Mouse (Mus musculus) liver, postnatal 0 days (tissue): ENCODE measurements around the gene Drg1. TPM values are rescaled to one million over a fixed set of nuclear protein-coding genes. Genes with fewer than 3 reads are reported as not detected.
"Not testable (repeated sequence)": the region's sequence is repeated elsewhere in the genome, so short reads cannot be mapped to it uniquely, and the experiment has no call there.

ENCODE experiments used
- ATAC-seq: fragments of 200-750 bp; cut with Nextera tagmentation; 2 replicates; pipeline ENCODE4 v1.8.0; 2017; ENCODE audit warnings: mild to moderate bottlenecking, moderate library complexity
- DNase-seq: peaks from one replicate; pipeline ENCODE4 v3.0.0-alpha.2; 2016
- H3K27ac ChIP-seq: fragments of 300-500 bp; sonication (generic); 2 replicates; pipeline ENCODE4 v1.5.1; 2014; ENCODE audit warnings: antibody characterized with exemption, moderate library complexity, mild to moderate bottlenecking, low read depth
- H3K27me3 ChIP-seq: fragments of 300-500 bp; sonication (generic); 2 replicates; pipeline ENCODE4 v1.6.1; 2014; ENCODE audit warnings: low read length, control low read depth, mixed read lengths; ENCODE audit not compliant: insufficient read depth
- H3K36me3 ChIP-seq: fragments of 300-500 bp; sonication (generic); replicated peaks from 2 replicates; pipeline ENCODE4 v1.6.1; 2014; ENCODE audit warnings: mild to moderate bottlenecking, control low read depth, low read length, moderate library complexity, mixed read lengths; ENCODE audit not compliant: insufficient read depth
- H3K4me1 ChIP-seq: fragments of 300-500 bp; sonication (generic); 2 replicates; pipeline ENCODE4 v1.6.1; 2014; ENCODE audit warnings: antibody characterized with exemption, mild to moderate bottlenecking, control low read depth; ENCODE audit not compliant: insufficient read depth
- H3K4me2 ChIP-seq: fragments of 300-500 bp; sonication (generic); 2 replicates; pipeline ENCODE4 v1.6.1; 2014; ENCODE audit warnings: low read depth, mild to moderate bottlenecking, low read length, moderate library complexity, mixed read lengths
- H3K4me3 ChIP-seq: fragments of 300-500 bp; sonication (generic); 2 replicates; pipeline ENCODE4 v1.5.1; 2014; ENCODE audit warnings: low read depth, low read length
- H3K9ac ChIP-seq: fragments of 300-500 bp; sonication (generic); replicated peaks from 2 replicates; pipeline ENCODE4 v1.6.1; 2014; ENCODE audit warnings: mild to moderate bottlenecking, moderate library complexity
- H3K9me3 ChIP-seq: fragments of 300-500 bp; sonication (generic); 2 replicates; pipeline ENCODE4 v1.6.1; 2016; ENCODE audit warnings: mild to moderate bottlenecking, control low read depth, low read length, mixed read lengths
- WGBS: fragments of 180-500 bp; shearing (Covaris S2); extraction: QIAGEN DNeasy Blood & Tissue Kit; methylation state at CpG from one replicate; pipeline ENCODE4 v1.1.7; 2014; ENCODE audit not compliant: insufficient replicate concordance; 5-methylcytosine and 5-hydroxymethylcytosine counted together
- polyA plus RNA-seq: library from polyadenylated mRNA; unstranded; fragments of >200 nt; fragmentation: Nextera tagmentation; extraction: Ambion mirVana; gene quantifications from 2 replicates; pipeline ENCODE4 v1.2.1, GENCODE M21; 2015

The Drg1 gene
- polyA plus RNA-seq, 1 experiment from 2014 or later: 84.7 TPM

- not testable (repeated sequence) for H3K4me3 ChIP-seq
- WGBS: 61% methylated on average over 1 of the region's 1 CpGs
Observed at GRCm38 (mm10) chr11:3171931-3172330, 94.3 kb downstream of the Drg1 start.

GRCm38 (mm10) chr11:3169042-3169441, 97.2 kb downstream of the Drg1 start:
- H3K4me3 ChIP-seq, H3K9ac ChIP-seq, DNase-seq, H3K36me3 ChIP-seq, H3K9me3 ChIP-seq, ATAC-seq, H3K4me2 ChIP-seq, H3K4me1 ChIP-seq, H3K27ac ChIP-seq, H3K27me3 ChIP-seq: not testable (repeated sequence)
- WGBS: 58% methylated on average over 2 of the region's 2 CpGs

More at GRCm38 (mm10) chr11:3171931-3172330, 94.3 kb downstream of the Drg1 start:
- H3K27me3 ChIP-seq, H3K36me3 ChIP-seq, H3K9ac ChIP-seq, H3K4me1 ChIP-seq, H3K4me2 ChIP-seq, ATAC-seq, H3K27ac ChIP-seq, H3K9me3 ChIP-seq, DNase-seq: not testable (repeated sequence)

GRCm38 (mm10) chr11:3167571-3168001, 98.6 kb downstream of the Drg1 start:
- not testable (repeated sequence) for H3K36me3 ChIP-seq, H3K9me3 ChIP-seq, H3K4me2 ChIP-seq, H3K9ac ChIP-seq, DNase-seq, H3K27ac ChIP-seq, H3K4me3 ChIP-seq, H3K4me1 ChIP-seq, H3K27me3 ChIP-seq
- 63% methylated on average over 4 of the region's 4 CpGs for WGBS
- ATAC-seq: peak; percentile 3

DNA sequence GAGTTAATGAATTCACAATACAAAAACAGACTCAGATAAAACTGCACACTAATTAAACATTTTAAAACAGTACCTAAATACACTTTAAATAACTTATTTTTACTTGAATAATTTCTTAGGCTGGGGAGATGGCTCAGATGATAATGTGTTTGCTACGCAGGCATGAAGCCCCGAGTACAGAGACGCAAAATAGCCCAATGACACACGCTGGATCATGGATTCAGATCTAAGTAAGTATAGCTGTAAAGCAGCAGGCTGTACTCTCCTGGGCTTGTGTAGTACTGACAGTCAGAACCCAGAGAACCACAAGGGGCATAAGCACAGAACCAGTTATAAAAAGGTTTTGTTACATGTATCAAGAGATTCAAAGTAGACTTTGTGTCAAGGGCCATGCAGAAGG, 99.1 kb downstream of the Drg1 start:
- 83% methylated on average over 4 of the region's 4 CpGs for WGBS
- H3K27ac ChIP-seq, H3K4me2 ChIP-seq, H3K4me3 ChIP-seq, H3K4me1 ChIP-seq, H3K9me3 ChIP-seq, DNase-seq, H3K9ac ChIP-seq, H3K36me3 ChIP-seq, H3K27me3 ChIP-seq: not testable (repeated sequence)
- peak; percentile 11 for ATAC-seq

GRCm38 (mm10) chr11:3166321-3166720, 99.9 kb downstream of the Drg1 start:
- H3K9me3 ChIP-seq, H3K4me1 ChIP-seq, H3K9ac ChIP-seq, H3K4me3 ChIP-seq, ATAC-seq, H3K36me3 ChIP-seq, H3K27me3 ChIP-seq, DNase-seq, H3K4me2 ChIP-seq, H3K27ac ChIP-seq: not testable (repeated sequence)

DNA sequence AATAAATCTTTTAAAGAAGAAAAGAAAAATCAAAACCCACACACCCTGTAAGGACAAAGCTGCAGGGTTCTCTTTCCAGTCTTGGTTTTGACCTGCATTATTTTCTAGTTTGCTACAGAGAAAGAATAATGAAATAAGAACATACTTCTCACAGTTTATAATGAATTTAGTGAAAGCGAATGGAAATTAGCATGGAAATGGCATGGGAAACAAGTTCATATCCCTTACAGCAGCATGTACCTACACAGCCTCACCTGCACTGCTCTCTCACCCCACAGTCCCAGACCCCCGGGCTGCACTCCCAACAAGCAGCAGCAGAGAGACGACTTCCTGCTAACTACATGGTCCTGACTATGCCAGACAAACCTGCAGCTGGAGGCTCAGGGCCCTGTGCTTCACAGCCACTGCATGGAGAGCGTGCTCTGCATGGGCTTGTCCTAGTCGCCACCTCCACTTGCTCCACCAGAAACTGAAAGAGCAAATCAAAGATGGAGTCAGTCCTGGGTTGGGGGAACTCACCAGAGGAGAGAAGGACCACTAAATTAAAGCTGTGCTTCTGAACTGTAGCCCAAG, 100.9 kb downstream of the Drg1 start:
- peak; percentile 16 for ATAC-seq
- not testable (repeated sequence) for H3K36me3 ChIP-seq, H3K9ac ChIP-seq, H3K4me2 ChIP-seq, DNase-seq, H3K27ac ChIP-seq, H3K9me3 ChIP-seq, H3K27me3 ChIP-seq, H3K4me1 ChIP-seq, H3K4me3 ChIP-seq
- WGBS: 74% methylated on average over 3 of the region's 5 CpGs

- DNase-seq, H3K4me2 ChIP-seq, H3K27ac ChIP-seq, H3K4me3 ChIP-seq, H3K4me1 ChIP-seq, H3K27me3 ChIP-seq, ATAC-seq, H3K9ac ChIP-seq, H3K36me3 ChIP-seq, H3K9me3 ChIP-seq: not testable (repeated sequence)
- WGBS: 50% methylated on average over 3 of the region's 3 CpGs
Observed at GRCm38 (mm10) chr11:3163661-3164060, 102.6 kb downstream of the Drg1 start.

DNA sequence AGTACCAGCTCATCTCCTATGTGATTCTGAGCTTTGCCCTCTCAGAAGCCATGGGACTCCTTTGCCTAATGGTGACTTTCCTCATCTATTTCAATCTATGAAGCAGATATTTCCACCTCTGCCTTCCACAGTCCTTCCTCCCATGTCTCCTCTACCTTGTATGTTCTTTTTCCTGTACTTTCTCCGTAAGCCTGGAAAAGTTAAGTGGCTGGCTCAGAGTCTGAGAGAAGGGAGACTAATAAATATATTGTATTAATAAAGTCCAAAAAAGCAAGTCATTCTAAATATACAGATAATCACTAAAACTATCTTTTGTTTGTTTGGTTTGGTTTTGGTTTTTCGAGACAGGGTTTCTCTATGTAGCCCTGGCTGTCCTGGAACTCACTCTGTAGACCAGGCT, 103.1 kb downstream of the Drg1 start:
- H3K27ac ChIP-seq, DNase-seq, H3K27me3 ChIP-seq, H3K36me3 ChIP-seq, H3K9me3 ChIP-seq, H3K4me3 ChIP-seq, H3K9ac ChIP-seq, H3K4me2 ChIP-seq, H3K4me1 ChIP-seq, ATAC-seq: not testable (repeated sequence)
- 80% methylated on average over 2 of the region's 2 CpGs for whole genome bisulfite sequencing

DNA sequence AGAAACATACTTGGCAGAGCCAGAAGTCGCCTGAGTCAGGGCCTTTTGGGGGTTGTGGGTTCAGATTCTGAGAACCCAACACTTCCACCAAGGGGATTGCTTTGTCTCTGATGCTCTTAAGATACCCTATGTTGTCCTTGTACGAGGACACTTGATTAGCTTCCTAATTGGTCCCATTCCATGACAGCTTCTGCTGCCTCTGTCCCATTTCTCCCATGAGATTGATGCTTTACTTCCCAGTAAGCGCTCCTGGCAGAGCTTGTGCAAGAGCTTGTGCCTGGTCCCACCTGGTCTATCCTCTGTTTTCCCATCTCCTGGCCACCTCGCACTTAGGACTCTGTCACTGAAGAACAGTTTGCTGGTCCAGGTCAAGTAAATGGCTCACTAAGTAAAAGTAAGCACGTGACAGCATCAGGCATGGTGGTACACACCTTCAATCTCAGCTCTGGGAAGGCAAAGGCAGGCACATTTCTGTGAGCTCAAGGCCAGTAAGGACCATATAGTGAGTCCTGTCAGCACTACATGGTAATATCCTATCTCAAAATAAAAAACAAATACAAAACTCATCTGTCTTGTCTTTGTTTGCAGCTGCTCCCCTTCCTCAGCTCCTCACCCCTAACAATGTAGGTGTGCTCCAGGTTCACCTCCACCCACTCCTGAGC, 103.8 kb downstream of the Drg1 start:
- WGBS: 54% methylated on average over 5 of the region's 5 CpGs
- not testable (repeated sequence) for H3K4me3 ChIP-seq, H3K9me3 ChIP-seq, DNase-seq, H3K36me3 ChIP-seq, H3K9ac ChIP-seq, H3K4me1 ChIP-seq, H3K27ac ChIP-seq, H3K4me2 ChIP-seq, H3K27me3 ChIP-seq
- peak; percentile 10 for ATAC-seq

GRCm38 (mm10) chr11:3161370-3161769, 104.8 kb downstream of the Drg1 start:
- WGBS: 40% methylated on average over 1 of the region's 2 CpGs
- not testable (repeated sequence) for H3K36me3 ChIP-seq, DNase-seq, H3K9ac ChIP-seq, H3K9me3 ChIP-seq, H3K27ac ChIP-seq, H3K4me1 ChIP-seq, H3K4me3 ChIP-seq, H3K27me3 ChIP-seq, ATAC-seq, H3K4me2 ChIP-seq
